Mouse (Mus musculus): ENCODE measurements around the gene Sertad1. TPM values are rescaled to one million over a fixed set of nuclear protein-coding genes. Genes with fewer than 3 reads are reported as not detected.

The Sertad1 gene
- polyA plus RNA-seq, 1 experiment, result 15.4 TPM

GRCm38 (mm10) chr7:27481627-27481969 lies 5.1 kb upstream of the Sertad1 start:
- H3K36me3 ChIP-seq (ENCODE audit: control insufficient read depth, insufficient read depth, low read length), result no peaks in the 10 kb centered on the region; the same call in 1 of the 2 replicates
- H3K27me3 ChIP-seq (ENCODE audit: control insufficient read depth, insufficient read depth, low read length), result no peaks in the 10 kb centered on the region
- H3K27ac ChIP-seq (ENCODE audit: control insufficient read depth, insufficient read depth, low read depth, low read length), result peak overlapping the region; percentile 71
- H3K4me1 ChIP-seq (ENCODE audit: control insufficient read depth, insufficient read depth, low read length), result peaks cover 11% of the 10 kb centered on the region
- TF ChIP-seq POLR2A (IDR thresholded peaks at IDR 0.05; ENCODE audit: control insufficient read depth, low read depth, low read length) (0 out of 2 replicates have a peak, but pooled peaks have one; percentile 23), CTCF (IDR thresholded peaks at IDR 0.05; ENCODE audit: control insufficient read depth, insufficient read depth, insufficient replicate concordance, low read depth, low read length) (no peak)
- peak overlapping the region; percentile 2 for H3K4me3 ChIP-seq (ENCODE audit: control insufficient read depth, low read depth, low read length)

- Histone ChIP-seq H3K27ac (ENCODE audit: control insufficient read depth, insufficient read depth, low read depth, low read length) (no peak overlapping the region), H3K4me3 (ENCODE audit: control insufficient read depth, low read depth, low read length) (no peak overlapping the region), H3K27me3 (ENCODE audit: control insufficient read depth, insufficient read depth, low read length) (no peaks in the 10 kb centered on the region), H3K36me3 (ENCODE audit: control insufficient read depth, insufficient read depth, low read length) (no peaks in the 10 kb centered on the region; the same call in 1 of the 2 replicates), H3K4me1 (ENCODE audit: control insufficient read depth, insufficient read depth, low read length) (peaks cover 19% of the 10 kb centered on the region)
- TF ChIP-seq POLR2A (IDR thresholded peaks at IDR 0.05; ENCODE audit: control insufficient read depth, low read depth, low read length) (no peak), CTCF (IDR thresholded peaks at IDR 0.05; ENCODE audit: control insufficient read depth, insufficient read depth, insufficient replicate concordance, low read depth, low read length) (no peak)
Observed at GRCm38 (mm10) chr7:27483860-27484259, 2.9 kb upstream of the Sertad1 start.

DNA sequence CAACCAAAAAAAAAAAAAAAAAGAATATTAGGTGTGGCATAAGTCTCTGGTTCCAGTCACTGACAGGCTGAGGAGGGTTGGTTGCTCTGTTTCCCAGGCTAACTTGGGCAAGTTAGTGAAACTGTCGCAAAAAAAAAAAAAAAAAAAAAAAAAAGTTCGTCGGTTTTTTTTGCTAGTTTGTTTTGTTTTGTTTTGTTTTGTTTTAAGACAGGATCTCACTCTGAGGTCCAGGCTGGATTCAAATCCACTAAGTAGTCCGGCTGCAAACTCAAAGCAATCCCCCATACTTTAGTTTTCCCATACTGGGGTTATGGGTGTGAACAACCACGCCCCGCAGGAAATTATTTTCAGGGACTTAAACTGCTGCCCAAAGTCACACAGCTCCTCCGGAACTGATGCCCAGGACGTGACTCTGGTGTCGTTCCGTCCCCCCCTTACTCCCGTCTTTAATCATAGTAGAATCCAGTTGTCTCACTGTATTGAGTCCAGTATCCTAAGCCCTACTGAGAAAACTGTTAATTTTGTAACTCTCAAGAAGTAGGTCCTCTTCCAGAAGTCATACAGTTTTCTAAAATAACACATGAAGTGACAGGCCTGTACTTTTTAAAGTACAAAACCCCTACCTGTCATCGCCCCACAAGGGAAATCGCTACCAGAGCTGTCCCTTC lies 474 bp upstream of the Sertad1 start:
- TF ChIP-seq CTCF (IDR thresholded peaks at IDR 0.05; ENCODE audit: control insufficient read depth, insufficient read depth, insufficient replicate concordance, low read depth, low read length), result no peak
- no peak for TF ChIP-seq POLR2A (IDR thresholded peaks at IDR 0.05; ENCODE audit: control insufficient read depth, low read depth, low read length)
- H3K27ac ChIP-seq (ENCODE audit: control insufficient read depth, insufficient read depth, low read depth, low read length), result peak overlapping the region; percentile 92
- H3K36me3 ChIP-seq (ENCODE audit: control insufficient read depth, insufficient read depth, low read length), result no peaks in the 10 kb centered on the region
- peaks cover 33% of the 10 kb centered on the region for H3K4me1 ChIP-seq (ENCODE audit: control insufficient read depth, insufficient read depth, low read length)
- peak overlapping the region; percentile 94 for H3K4me3 ChIP-seq (ENCODE audit: control insufficient read depth, low read depth, low read length)
- H3K27me3 ChIP-seq (ENCODE audit: control insufficient read depth, insufficient read depth, low read length), result no peaks in the 10 kb centered on the region

- Histone ChIP-seq H3K27me3 (ENCODE audit: control insufficient read depth, insufficient read depth, low read length) (no peaks in the 10 kb centered on the region), H3K4me3 (ENCODE audit: control insufficient read depth, low read depth, low read length) (peak overlapping the region; percentile 94), H3K4me1 (ENCODE audit: control insufficient read depth, insufficient read depth, low read length) (peaks cover 32% of the 10 kb centered on the region), H3K27ac (ENCODE audit: control insufficient read depth, insufficient read depth, low read depth, low read length) (peak overlapping the region; percentile 96), H3K36me3 (ENCODE audit: control insufficient read depth, insufficient read depth, low read length) (no peaks in the 10 kb centered on the region)
- no peak; the same call in 1 of the 2 replicates for TF ChIP-seq POLR2A (IDR thresholded peaks at IDR 0.05; ENCODE audit: control insufficient read depth, low read depth, low read length)
Observed at GRCm38 (mm10) chr7:27487740-27488268, 1.1 kb downstream of the Sertad1 start.

GRCm38 (mm10) chr7:27489270-27489869 lies 2.7 kb downstream of the Sertad1 start:
- H3K27me3 ChIP-seq (ENCODE audit: control insufficient read depth, insufficient read depth, low read length), result no peaks in the 10 kb centered on the region
- H3K4me3 ChIP-seq (ENCODE audit: control insufficient read depth, low read depth, low read length), result no peak overlapping the region
- TF ChIP-seq POLR2A (IDR thresholded peaks at IDR 0.05; ENCODE audit: control insufficient read depth, low read depth, low read length), result no peak
- TF ChIP-seq CTCF (IDR thresholded peaks at IDR 0.05; ENCODE audit: control insufficient read depth, insufficient read depth, insufficient replicate concordance, low read depth, low read length), result no peak
- H3K4me1 ChIP-seq (ENCODE audit: control insufficient read depth, insufficient read depth, low read length), result peaks cover 32% of the 10 kb centered on the region
- no peaks in the 10 kb centered on the region for H3K36me3 ChIP-seq (ENCODE audit: control insufficient read depth, insufficient read depth, low read length)
- no peak overlapping the region for H3K27ac ChIP-seq (ENCODE audit: control insufficient read depth, insufficient read depth, low read depth, low read length)

- Histone ChIP-seq H3K4me3 (ENCODE audit: control insufficient read depth, low read depth, low read length) (peak overlapping the region; percentile 58), H3K27me3 (ENCODE audit: control insufficient read depth, insufficient read depth, low read length) (no peaks in the 10 kb centered on the region), H3K27ac (ENCODE audit: control insufficient read depth, insufficient read depth, low read depth, low read length) (peak overlapping the region; percentile 45), H3K4me1 (ENCODE audit: control insufficient read depth, insufficient read depth, low read length) (peaks cover 36% of the 10 kb centered on the region), H3K36me3 (ENCODE audit: control insufficient read depth, insufficient read depth, low read length) (no peaks in the 10 kb centered on the region)
- no peak for TF ChIP-seq CTCF (IDR thresholded peaks at IDR 0.05; ENCODE audit: control insufficient read depth, insufficient read depth, insufficient replicate concordance, low read depth, low read length)
- TF ChIP-seq POLR2A (IDR thresholded peaks at IDR 0.05; ENCODE audit: control insufficient read depth, low read depth, low read length), result no peak
Observed at GRCm38 (mm10) chr7:27490227-27490542, 3.5 kb downstream of the Sertad1 start.

- peak overlapping the region; percentile 77 for H3K4me3 ChIP-seq (ENCODE audit: control insufficient read depth, low read depth, low read length)
- H3K4me1 ChIP-seq (ENCODE audit: control insufficient read depth, insufficient read depth, low read length), result peaks cover 34% of the 10 kb centered on the region
- peak overlapping the region; percentile 54 for H3K27ac ChIP-seq (ENCODE audit: control insufficient read depth, insufficient read depth, low read depth, low read length)
- no peaks in the 10 kb centered on the region for H3K27me3 ChIP-seq (ENCODE audit: control insufficient read depth, insufficient read depth, low read length)
- peak; percentile 38; the same call in 1 of the 2 replicates for TF ChIP-seq POLR2A (IDR thresholded peaks at IDR 0.05; ENCODE audit: control insufficient read depth, low read depth, low read length)
- peak; percentile 49; the same call in 1 of the 2 replicates for TF ChIP-seq CTCF (IDR thresholded peaks at IDR 0.05; ENCODE audit: control insufficient read depth, insufficient read depth, insufficient replicate concordance, low read depth, low read length)
- H3K36me3 ChIP-seq (ENCODE audit: control insufficient read depth, insufficient read depth, low read length), result no peaks in the 10 kb centered on the region
Observed at GRCm38 (mm10) chr7:27490543-27491329, 4.0 kb downstream of the Sertad1 start.

All from testis, adult 2 months (tissue).